Mouse (Mus musculus) urinary bladder, postnatal 10 days (tissue): ENCODE measurements around the gene Akap7.
"Not testable (repeated sequence)": the region's sequence is repeated elsewhere in the genome, so short reads cannot be mapped to it uniquely, and the experiment has no call there.

Experiments used
- DNase-seq: peaks from one replicate; pipeline ENCODE4 v3.0.0; 2022; ENCODE audit warnings: low spot score

Gene Akap7

GRCm38 (mm10) chr10:25192180-25193073 lies 115.2 kb downstream of the Akap7 start:
- no peak for DNase-seq

DNA sequence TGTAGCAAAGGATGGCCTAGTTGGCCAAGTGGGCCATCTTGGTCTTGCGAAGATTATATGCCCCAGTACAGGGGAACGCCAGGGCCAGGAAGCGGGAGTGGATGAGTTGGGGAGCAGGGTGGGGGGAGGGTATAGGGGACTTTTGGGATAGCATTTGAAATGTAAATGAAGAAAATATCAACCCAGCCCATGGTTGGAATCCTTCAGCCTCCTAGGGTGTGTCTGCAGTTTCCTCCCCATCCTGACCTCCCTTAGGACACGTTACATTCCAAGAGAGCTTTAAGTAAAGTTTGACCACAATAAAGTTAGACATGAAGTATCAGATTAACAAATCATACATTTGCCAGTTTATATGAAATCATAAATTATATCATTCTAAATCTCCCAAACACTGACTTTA lies 116.5 kb downstream of the Akap7 start:
- DNase-seq, result no peak

- DNase-seq, result not testable (repeated sequence)
Measured at GRCm38 (mm10) chr10:25186240-25186639, 121.4 kb downstream of the Akap7 start.

GRCm38 (mm10) chr10:25185691-25186090 lies 122.0 kb downstream of the Akap7 start:
- DNase-seq, result no peak

DNA sequence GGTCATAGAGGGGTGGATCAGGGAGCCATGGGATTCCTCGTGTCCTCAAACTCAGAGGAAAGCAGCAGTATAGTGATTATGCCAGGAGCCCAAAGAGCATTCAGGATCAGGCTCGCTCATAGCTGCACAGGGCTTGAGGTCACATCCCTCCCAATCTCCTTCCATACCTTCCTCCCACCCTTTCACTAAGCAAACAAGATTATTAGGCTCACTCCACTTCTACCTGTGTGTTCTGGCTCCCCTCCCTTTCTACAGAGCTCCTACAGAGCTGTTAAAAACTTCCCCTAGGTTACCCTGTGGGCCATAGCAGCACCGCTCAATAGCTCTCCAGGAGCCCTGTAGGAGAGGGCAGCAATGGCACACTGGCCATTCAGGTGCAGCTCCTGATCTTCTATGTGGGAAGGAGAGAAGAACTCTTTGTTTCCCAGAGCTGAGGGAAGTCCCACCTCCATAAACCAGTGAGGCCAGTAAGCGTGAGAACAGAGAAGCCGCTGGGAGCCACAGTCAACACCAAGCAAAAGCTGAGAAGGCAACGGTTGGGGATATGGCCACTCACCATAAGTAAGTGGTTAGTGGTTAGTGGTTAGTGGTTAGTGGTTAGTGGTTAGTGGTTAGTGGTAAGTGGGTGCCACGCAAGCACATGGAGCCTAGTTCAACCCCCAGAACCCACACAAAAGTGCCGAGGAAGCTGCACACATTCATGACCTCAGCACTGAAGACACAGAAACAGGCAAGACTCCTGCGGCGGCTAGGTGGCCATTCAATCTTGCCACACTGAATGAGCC lies 122.7 kb downstream of the Akap7 start:
- DNase-seq, result no peak

DNA sequence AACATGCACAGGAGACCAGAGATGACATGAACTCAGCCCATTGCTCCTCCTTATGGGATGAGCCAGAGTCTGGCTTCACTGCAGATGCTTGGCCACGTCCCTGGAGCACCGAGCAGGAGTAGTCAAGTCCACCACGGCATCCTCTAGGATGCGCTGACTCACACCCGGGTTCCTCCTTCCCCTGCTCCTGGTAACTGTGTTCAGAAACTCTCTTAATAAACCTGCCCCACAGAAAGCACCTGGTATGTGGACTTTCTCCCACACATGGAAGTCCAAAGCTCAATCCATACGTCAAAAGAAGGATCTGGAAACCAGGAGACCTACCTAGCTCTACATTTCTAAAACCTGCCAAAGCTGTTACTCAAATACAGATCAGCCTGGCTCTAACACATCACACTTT lies 124.4 kb downstream of the Akap7 start:
- no peak for DNase-seq

- no peak for DNase-seq
Measured at GRCm38 (mm10) chr10:25179030-25179429, 128.6 kb downstream of the Akap7 start.

GRCm38 (mm10) chr10:25177270-25177669 lies 130.4 kb downstream of the Akap7 start:
- no peak for DNase-seq

DNA sequence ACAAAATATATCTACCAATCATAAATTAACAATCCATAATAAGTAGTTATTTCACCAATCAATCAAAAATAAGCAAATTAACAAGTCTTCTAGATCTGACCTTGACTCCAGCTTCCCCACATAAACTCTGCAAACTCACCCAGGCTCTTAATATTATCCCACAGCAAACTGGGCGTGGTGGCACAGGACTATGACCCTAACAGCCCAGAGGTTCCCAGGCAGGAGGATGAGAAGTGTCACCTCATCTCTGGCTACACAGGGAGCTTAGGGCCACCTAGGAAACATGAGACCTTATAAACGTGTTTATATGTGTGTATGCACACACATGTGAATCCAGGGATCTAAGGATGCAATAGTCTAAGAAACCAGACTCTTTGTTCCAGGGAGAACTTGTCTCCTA lies 132.8 kb downstream of the Akap7 start:
- DNase-seq, result no peak

DNA sequence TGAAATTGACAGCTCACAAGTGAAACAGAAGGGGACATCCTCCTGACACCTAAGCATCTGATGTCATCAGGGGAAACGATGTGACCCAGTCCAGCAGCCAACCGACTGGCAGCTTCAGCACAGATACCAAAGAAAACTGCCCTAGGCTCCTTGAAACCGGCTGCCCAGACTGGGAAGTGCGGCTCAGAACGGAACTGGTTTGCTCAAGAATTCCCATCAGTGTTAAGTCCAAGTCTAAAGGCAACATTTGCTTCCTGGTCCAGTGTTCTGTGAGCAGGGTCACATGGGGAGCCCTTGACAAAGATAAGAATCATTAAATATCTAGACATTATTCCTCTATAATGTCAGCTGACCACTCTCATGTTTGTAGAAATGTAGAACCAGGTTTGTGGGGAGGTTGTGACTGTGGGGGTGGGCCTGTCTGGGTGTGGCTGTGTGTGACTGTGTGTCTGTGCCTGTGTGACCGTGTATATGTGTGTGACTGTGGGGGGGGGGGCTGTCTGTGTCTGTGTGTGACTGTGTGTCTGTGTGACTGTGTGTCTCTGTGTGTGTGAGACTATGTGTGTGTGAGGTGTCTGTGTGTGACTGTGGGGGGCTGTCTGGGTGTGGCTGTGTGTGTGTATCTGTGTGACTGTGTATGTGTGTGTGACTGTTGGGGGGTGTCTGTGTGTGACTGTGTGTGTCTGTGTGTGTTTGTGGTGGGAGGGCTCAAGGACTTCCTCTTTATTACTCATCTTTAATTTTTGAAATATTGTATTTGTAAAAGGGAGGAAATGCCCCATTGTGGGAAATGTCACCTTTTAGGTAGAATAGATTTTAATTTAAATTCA lies 140.1 kb downstream of the Akap7 start:
- no peak for DNase-seq

DNA sequence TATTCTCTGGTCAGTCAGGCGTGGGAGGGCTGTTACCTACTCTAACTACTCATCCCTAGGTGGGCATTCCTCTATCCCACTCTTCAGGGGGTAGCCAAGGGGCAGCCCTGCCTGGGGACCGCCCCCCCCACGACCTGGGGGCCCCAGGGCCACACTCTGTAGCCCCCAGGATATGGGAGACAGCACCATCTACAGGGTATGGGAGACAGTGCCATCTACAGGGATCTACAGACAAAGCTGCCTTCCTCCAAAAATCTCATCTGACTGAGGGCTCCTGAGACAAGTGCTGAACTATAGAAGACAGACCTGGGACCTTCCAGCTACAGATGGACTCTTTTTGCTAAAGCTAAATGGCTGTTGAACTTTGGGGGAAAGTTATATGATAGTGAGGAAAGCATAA lies 144.2 kb downstream of the Akap7 start:
- not testable (repeated sequence) for DNase-seq

GRCm38 (mm10) chr10:25161701-25162100 lies 146.0 kb downstream of the Akap7 start:
- DNase-seq, result no peak

- no peak for DNase-seq
Measured at GRCm38 (mm10) chr10:25158651-25159050, 149.0 kb downstream of the Akap7 start.

DNA sequence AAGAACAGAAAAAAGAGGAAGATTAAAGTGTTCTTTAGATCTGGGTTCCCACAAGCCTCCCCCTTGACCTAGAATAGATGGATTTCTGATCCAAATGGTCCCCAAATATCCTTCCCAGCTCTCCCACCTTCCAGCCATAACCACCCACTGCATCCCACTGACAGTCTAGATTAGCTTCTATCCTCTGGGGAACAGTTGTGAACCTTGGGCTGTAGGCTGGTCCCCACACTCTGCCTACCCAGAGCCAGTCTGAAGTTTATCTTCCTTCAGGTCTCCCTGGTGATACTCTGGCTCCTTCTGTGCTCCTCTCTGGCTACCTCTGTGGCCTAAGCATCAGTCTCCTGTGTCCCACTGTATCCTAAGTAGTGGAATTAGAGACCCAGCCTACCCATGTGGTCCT lies 150.3 kb downstream of the Akap7 start:
- DNase-seq, result no peak

- DNase-seq, result no peak
Measured at GRCm38 (mm10) chr10:25154225-25154624, 153.4 kb downstream of the Akap7 start.

DNA sequence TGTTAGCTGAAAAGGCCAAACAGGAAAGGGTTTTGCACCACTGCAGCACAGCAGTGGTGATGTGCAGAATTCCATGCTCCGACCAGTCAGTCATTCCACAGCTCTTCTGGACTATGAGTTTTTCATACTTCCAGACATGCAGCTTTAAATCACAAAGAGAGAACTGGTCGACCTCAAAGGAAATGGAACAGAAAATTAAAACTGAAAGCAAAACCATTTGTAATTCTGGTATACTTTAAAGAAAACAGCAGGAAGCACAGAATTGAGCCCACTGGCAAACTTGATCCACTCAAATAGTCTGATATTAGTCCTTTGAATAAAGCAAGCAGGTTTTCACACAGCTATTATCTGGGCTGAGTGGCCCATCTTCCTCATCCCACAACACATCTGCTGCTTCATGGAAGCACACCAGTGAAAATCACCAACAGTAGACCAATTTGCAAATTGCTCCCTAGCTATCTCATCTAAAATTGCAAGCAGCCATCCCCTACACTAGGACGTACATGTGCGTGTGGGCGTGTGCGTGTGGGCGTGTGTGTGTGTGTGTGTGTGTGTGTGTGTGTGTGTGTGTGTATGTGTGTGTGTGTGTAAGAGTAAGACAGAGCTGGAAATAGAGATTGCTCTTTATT lies 156.4 kb downstream of the Akap7 start:
- no peak for DNase-seq

GRCm38 (mm10) chr10:25145851-25146250 lies 161.8 kb downstream of the Akap7 start:
- no peak for DNase-seq

GRCm38 (mm10) chr10:25144787-25145761 lies 162.6 kb downstream of the Akap7 start:
- no peak for DNase-seq

GRCm38 (mm10) chr10:25141781-25142180 lies 165.9 kb downstream of the Akap7 start:
- no peak for DNase-seq

- no peak for DNase-seq
Measured at GRCm38 (mm10) chr10:25140155-25140755, 167.4 kb downstream of the Akap7 start.
